Comparison of ENCODE assay signal across 12 mouse cellular contexts in the genomic region with DNA sequence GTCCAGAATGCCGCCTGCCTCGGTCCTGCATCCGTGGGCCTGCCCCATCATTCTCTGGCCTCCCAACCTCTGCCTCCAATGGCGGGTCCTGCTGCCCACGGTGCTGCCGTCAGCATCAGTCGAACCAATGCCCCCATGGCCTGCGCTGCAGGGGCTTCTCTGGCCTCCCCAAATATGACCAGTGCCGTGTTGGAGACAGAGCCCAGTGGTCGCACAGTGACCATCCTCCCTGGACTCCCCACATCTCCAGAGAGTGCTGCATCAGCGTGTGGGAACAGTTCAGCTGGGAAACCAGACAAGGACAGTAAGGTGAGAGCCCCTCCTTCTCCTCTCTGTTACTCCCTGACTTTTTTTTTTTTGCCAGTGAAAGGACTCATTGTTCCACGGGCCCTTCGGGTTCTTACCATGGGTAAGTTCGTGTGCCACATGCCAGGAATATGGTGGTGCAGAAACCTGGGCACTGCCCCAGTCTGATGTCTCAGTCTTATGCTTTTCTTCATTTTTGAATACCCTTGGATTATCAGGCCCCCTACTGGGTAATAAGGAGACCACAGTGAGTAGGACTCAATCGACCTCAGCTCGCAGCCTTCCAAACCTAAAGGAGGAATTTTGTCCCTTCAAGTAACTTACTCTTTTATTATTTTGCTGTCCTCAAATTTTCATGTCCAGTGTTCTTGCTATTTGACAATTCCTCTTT.
DNase-seq lines count a peak whose midpoint lies in the region; ATAC-seq and TF ChIP-seq lines count a peak whose summit lies in the region.
"Had no signal": no experiment of that assay in that cellular context is flagged by ENCODE, and none has a peak within 500 bp of the region (broad histone marks: within the 10 kb centered on the region; RNA-seq: fewer than 3 reads in every experiment).

No protein-coding gene starts in this region.

- 80% methylated on average over 16 of the region's 16 CpGs for WGBS in liver, postnatal 0 days (ENCODE audit: insufficient replicate concordance)
- 87% methylated on average over 16 of the region's 16 CpGs for WGBS in liver, embryonic 11.5 days
- 81% methylated on average over 16 of the region's 16 CpGs for WGBS in forebrain, embryonic 13.5 days
- 83% methylated on average over 16 of the region's 16 CpGs for WGBS in midbrain, embryonic 16.5 days

- no peak overlapping the region for H3K4me3 ChIP-seq in gastrocnemius, adult 2 months
- no peak overlapping the region for H3K4me3 ChIP-seq in liver, postnatal 0 days (ENCODE audit: low read depth, low read length)
- no peak overlapping the region for H3K4me3 ChIP-seq in liver, embryonic 11.5 days (ENCODE audit: low read depth, low read length)
- H3K4me3 ChIP-seq in forebrain, embryonic 13.5 days: no peak overlapping the region
- H3K4me3 ChIP-seq in midbrain, embryonic 16.5 days (ENCODE audit: low read depth, low read length): no peak overlapping the region
- H3K4me3 ChIP-seq: midbrain, embryonic 12.5 days had no signal

- no peaks in the 10 kb centered on the region for H3K9me3 ChIP-seq in liver, postnatal 0 days (ENCODE audit: low read length)
- no peaks in the 10 kb centered on the region for H3K9me3 ChIP-seq in liver, embryonic 11.5 days (ENCODE audit: control insufficient read depth, low read length)
- no peaks in the 10 kb centered on the region for H3K9me3 ChIP-seq in forebrain, embryonic 13.5 days (replicated peaks)
- no peaks in the 10 kb centered on the region for H3K9me3 ChIP-seq in midbrain, embryonic 16.5 days (replicated peaks; ENCODE audit: control insufficient read depth, low read length, poor library complexity, severe bottlenecking)
- H3K9me3 ChIP-seq: midbrain, embryonic 12.5 days had no signal

- no peak overlapping the region for H3K27ac ChIP-seq in gastrocnemius, adult 2 months
- H3K27ac ChIP-seq in liver, postnatal 0 days (ENCODE audit: low read depth): no peak overlapping the region
- no peak overlapping the region for H3K27ac ChIP-seq in liver, embryonic 11.5 days (ENCODE audit: low read depth, low read length)
- H3K27ac ChIP-seq in forebrain, embryonic 13.5 days: no peak overlapping the region
- no peak overlapping the region for H3K27ac ChIP-seq in midbrain, embryonic 16.5 days (ENCODE audit: low read length)
- H3K27ac ChIP-seq: midbrain, embryonic 12.5 days had no signal

- H3K9ac ChIP-seq in liver, postnatal 0 days (replicated peaks): no peak overlapping the region
- no peak overlapping the region for H3K9ac ChIP-seq in liver, embryonic 11.5 days (ENCODE audit: low read depth, low read length)
- H3K9ac ChIP-seq in forebrain, embryonic 13.5 days: no peak overlapping the region
- no peak overlapping the region for H3K9ac ChIP-seq in midbrain, embryonic 16.5 days (ENCODE audit: low read depth, low read length)
- H3K9ac ChIP-seq: midbrain, embryonic 12.5 days had no signal

- H3K36me3 ChIP-seq in liver, postnatal 0 days (replicated peaks; ENCODE audit: insufficient read depth, low read length): no peaks in the 10 kb centered on the region
- peaks cover 2% of the 10 kb centered on the region; the same call in 1 of the 2 replicates for H3K36me3 ChIP-seq in liver, embryonic 11.5 days (ENCODE audit: control insufficient read depth, insufficient read depth, low read length)
- H3K36me3 ChIP-seq in forebrain, embryonic 13.5 days (ENCODE audit: poor library complexity, severe bottlenecking): peaks cover 53% of the 10 kb centered on the region
- H3K36me3 ChIP-seq in midbrain, embryonic 16.5 days (ENCODE audit: control insufficient read depth, insufficient read depth, low read length): no peaks in the 10 kb centered on the region

- no peaks in the 10 kb centered on the region for H3K4me1 ChIP-seq in liver, postnatal 0 days (ENCODE audit: insufficient read depth)
- 0 out of 2 replicates have a peak, but pooled peaks cover 4% of the 10 kb centered on the region for H3K4me1 ChIP-seq in liver, embryonic 11.5 days (replicated peaks; ENCODE audit: control insufficient read depth, insufficient read depth, low read length)
- H3K4me1 ChIP-seq in forebrain, embryonic 13.5 days: peaks cover 37% of the 10 kb centered on the region
- peaks cover 16% of the 10 kb centered on the region for H3K4me1 ChIP-seq in midbrain, embryonic 16.5 days (ENCODE audit: control insufficient read depth, insufficient read depth, low read length)

- no peak for TF ChIP-seq EP300 in liver, postnatal 0 days (IDR thresholded peaks at IDR 0.05; ENCODE audit: low read depth)

- no peak overlapping the region for H3K4me2 ChIP-seq in liver, postnatal 0 days (ENCODE audit: low read depth, low read length)
- H3K4me2 ChIP-seq in liver, embryonic 11.5 days: no peak overlapping the region
- H3K4me2 ChIP-seq in forebrain, embryonic 13.5 days: no peak overlapping the region
- H3K4me2 ChIP-seq in midbrain, embryonic 16.5 days (ENCODE audit: low read length): no peak overlapping the region
- H3K4me2 ChIP-seq: midbrain, embryonic 12.5 days had no signal

- no peak for ATAC-seq in liver, postnatal 0 days
- no peak for ATAC-seq in liver, embryonic 11.5 days (replicated peaks; ENCODE audit: low FRiP score)
- peak; percentile 42 for ATAC-seq in forebrain, embryonic 13.5 days
- 0 out of 2 replicates have a peak, but pooled peaks have one; percentile 23 for ATAC-seq in midbrain, embryonic 16.5 days

- DNase-seq in gastrocnemius, adult 2 months: no peak
- DNase-seq in gastrocnemius, postnatal 25 days: no peak
- no peak for DNase-seq in liver, postnatal 0 days
- no peak for DNase-seq in liver, embryonic 11.5 days (ENCODE audit: low spot score)
- DNase-seq in right cerebral cortex, postnatal 4 days: no peak
- no peak for DNase-seq in layer of hippocampus, adult 8-10 months (ENCODE audit: low spot score in 2 of 2)
- DNase-seq: B cell, adult 2 months; cerebellum, adult 2 months; heart, postnatal 4 days had no signal

- H3K27me3 ChIP-seq in liver, postnatal 0 days (ENCODE audit: insufficient read depth, low read length): no peaks in the 10 kb centered on the region
- H3K27me3 ChIP-seq in liver, embryonic 11.5 days (replicated peaks; ENCODE audit: control insufficient read depth, insufficient read depth, low read length): no peaks in the 10 kb centered on the region
- no peaks in the 10 kb centered on the region for H3K27me3 ChIP-seq in forebrain, embryonic 13.5 days
- H3K27me3 ChIP-seq in midbrain, embryonic 16.5 days (ENCODE audit: control insufficient read depth, insufficient read depth, low read depth, low read length): no peaks in the 10 kb centered on the region
- H3K27me3 ChIP-seq: midbrain, embryonic 12.5 days had no signal

- peak; percentile 44 for TF ChIP-seq CTCF in gastrocnemius, adult 2 months (IDR thresholded peaks at IDR 0.05)
- TF ChIP-seq CTCF in liver, postnatal 0 days (IDR thresholded peaks at IDR 0.05; ENCODE audit: low read depth): peak; percentile 32

- intact Hi-C loops in gastrocnemius, adult 2 months (cut with DNase I): loop anchor here (10.0 kb wide), 1 partner anchor 149 kb away; a partner anchor contains a TSS

Comparison
In these comparisons a context has a peak if more than half of its experiments do, and no peak if none do; other contexts are left out.
1. ATAC-seq: peak in forebrain, embryonic 13.5 days (single experiment) and midbrain, embryonic 16.5 days (single experiment); none in liver, postnatal 0 days (single experiment) and liver, embryonic 11.5 days (single experiment).